Mouse (Mus musculus) ES-CJ7 (cell line): ENCODE results near the gene Tfap2b.
A peak's percentile ranks its signal among the peaks of the same experiment; 100 is the strongest.

Experiments
- DNase-seq: peaks from one replicate; pipeline ENCODE4 v3.0.0; 2011; ENCODE audit warnings: low read depth, low spot score

The Tfap2b gene

DNA sequence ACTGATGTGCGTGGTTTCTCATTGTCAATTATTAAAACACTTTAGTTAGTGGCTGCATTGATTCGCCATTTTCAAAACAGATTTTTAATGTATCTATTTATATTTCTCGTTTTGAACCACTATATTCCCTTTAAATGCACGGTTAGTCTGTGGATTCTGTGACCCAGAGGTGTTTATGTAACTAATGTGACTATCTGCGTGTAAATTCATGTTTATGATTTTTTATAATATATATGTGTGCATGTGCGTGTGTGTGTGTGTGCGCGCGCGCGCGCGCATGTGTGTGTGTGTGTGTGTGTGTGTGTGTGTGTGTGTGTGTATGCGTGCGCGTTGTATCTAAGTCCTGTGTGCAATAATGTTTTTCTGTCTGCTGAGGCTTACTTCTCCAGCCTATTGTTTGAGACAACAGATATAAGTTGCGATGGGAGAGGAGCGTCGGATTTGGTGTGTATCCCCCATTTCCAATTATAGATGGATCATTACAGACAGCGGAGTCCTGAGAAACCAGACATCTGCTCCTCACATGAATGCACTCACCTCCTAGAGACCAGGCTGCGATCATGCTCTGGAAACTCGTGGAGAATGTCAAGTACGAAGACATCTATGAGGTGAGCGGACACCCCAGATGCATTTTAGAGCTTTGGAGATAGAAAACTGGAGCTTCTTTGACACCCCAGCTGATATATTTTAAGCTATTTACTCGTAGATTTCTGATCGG, at the start of gene Tfap2b:
Gene Tfap2b, plus strand, starts transcription at position 274 of the 718 bp plus-strand sequence.
- DNase-seq = peak; percentile 70

DNA sequence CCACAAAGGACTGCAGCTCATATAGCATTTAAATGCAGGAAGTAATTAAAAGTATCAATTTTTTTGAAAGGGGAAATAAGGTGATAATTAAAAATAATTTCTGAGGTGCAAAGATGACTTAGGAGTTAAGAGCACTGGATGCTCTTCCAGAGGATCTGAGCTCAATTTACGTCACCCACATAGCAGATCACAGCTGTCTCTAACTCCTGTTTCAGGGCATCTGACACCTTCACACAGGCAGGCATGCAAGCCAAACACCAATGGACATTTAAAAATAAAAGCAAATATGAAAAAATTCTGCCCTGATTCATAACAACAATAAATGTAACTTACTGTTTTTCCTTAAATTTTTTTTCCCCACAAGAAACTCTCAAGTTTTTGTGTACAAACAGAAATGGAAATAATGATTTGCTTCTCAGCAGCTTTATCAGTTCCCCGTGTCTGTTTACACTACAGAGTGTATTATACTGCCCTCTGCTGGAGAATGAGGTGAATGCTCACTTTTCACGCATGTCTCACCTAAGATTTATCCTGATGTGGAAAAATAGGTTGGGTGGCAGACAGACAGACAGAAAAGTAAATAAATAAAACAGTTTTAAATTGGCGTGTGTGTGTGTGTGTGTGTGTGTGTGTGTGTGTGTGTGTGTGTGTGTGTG, 29.8 kb upstream of the Tfap2b start:
- peak; percentile 72 for DNase-seq

DNA sequence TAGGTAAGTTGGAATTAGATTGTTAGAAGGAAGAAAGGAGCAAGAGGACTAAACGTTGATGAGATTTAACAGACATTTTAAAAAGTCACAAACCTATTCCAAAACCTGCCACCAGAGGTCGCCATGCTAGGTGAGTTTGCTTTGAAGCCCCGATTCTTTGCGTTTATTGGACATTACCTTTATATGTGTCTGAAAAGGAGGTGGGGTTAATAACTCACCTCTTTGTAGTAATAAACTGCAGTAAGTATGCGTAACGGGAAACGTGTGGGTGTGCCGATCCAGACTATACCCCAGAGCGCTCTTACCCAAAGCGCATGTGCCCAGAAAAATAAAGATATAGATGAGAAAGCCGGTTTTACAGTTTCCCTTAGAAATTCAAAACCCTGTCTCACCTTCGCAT, 3.1 kb upstream of the Tfap2b start:
- DNase-seq = peak; percentile 76

DNA sequence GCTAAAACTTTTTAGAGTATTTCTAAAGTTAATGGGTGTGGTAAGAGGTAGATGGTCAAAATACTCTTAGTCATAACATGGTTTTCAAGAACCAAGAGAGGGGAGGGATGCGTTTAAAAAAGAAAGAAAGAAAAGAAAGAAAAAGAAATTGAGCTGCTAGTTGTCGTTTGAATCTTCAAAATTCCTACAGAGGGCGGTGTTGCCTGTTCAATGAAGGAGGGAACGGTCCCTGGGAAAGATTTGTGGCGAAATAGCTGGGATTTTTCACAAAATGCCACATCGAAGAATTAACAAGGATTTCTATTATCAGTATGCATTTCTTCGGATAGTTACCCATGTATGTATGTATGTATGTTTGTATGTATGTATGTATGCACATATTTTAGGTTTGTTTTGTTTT, 2.5 kb upstream of the Tfap2b start:
- peak; percentile 55 for DNase-seq

DNA sequence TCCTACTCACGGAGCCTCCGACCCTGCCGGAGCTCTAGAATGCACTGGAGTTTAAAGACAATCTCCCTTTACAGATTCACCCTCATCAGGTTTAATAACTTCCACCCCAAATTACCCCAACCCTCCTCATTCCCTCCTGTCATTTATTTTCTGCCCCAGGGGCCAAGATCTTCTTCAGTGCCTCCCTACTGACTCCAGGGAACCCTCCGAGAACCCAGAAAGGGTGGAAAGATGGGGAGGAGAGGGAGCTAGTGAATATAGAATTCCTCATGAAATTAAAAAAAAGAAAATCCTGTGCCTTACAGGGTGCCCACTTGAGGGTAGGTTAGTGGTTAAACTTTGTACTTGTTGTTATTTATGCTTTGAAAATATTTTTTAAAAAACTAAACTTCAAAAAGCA, 1.1 kb upstream of the Tfap2b start:
- DNase-seq = no peak

DNA sequence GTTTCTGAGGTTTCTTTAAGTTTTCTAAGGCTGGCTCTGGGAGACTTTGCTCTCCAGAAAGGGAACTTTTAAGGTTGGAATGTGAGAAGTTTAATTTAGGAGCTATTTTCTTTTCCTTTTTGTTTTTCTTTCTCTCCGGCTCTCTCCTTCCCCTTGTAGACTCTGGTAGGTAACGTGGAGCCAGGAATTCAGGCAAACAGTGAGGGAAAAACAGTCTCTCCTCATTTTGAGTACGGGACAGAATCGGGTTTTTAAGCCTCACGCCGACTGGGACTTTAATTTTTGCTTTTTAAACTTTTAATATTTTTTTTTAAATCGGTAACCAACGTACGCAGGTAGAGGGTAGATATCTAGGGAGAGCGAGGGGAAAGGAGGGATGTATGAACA, 638 bp downstream of the Tfap2b start:
- DNase-seq = peak; percentile 25

DNA sequence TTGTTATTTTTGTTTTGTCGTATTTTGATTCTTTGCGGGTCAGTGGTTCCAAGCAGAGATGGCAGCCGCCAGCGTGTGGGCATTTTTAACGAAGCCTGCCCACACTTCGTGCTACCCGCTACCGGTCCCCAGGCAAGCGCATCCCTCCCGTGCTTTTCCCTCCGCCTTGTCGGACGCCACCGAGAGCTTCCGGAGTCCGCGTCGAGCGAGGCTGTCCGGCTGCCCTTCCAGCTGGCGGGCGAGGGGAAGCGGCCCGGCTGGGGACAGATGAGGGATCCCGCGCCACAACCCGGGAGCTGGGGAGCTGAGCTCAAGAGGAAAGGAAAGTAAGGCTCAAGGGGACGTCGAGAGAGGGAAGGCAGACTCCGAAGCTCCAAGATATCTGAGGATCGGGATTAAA, 1.1 kb downstream of the Tfap2b start:
- DNase-seq = peak; percentile 76

DNA sequence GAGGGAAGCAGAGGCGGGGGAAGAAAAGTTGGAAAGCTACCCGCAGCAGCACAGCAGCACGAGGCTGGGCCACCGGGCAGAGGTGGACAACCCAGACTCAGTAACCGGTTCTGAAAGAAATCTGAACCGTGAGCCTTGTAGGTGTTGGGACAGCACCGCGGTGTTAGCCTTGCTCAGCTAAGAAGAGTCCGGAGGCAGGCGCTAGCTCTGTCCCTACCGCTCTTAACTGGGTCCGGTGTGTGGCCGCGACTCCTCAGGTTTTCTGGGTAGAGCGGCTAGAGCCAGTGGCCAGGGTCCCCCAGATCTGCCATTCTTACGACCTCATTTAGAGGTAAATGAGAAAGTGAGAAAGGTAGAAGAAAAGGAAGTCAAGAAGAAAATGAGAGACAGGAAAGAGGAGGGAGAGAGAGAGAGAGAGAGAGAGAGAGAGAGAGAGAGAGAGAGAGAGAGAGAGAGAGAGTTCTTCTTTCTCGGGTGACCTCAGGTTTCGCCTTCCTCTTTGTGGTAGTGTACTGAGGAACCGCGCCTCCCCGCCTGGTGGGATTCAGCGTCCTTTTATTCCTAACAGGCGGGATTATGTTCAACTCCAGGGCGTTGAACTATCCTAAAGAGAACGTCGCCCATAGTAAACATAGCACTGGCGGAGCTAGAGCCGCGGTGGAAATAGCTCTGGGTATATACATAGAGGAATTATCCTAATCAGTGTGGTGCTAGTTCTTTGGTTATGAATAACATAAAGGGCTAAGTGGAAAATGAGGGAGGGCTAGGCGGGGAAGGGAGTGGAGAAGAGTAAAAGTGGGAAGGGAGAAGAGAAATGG, 1.7 kb downstream of the Tfap2b start:
- peak; percentile 76 for DNase-seq

DNA sequence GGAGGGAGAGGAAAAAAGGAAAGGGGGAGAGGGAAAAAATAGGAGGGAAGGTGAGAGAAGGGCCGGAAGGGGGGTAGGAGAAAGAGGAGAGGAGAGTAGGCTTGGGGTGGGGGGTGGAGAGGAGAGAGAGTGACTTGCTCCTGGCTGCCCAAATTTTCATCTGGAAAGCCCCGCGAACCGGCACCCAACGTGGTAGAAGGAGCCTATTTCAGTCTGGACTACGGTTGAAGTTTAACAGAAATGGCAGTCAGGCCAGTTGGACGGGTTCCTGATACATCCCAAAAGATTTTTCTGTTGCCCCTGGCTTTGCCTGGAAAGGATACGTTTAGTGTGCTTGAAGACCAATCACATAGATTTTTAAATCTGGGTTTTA, 2.3 kb downstream of the Tfap2b start:
- peak; percentile 65 for DNase-seq

DNA sequence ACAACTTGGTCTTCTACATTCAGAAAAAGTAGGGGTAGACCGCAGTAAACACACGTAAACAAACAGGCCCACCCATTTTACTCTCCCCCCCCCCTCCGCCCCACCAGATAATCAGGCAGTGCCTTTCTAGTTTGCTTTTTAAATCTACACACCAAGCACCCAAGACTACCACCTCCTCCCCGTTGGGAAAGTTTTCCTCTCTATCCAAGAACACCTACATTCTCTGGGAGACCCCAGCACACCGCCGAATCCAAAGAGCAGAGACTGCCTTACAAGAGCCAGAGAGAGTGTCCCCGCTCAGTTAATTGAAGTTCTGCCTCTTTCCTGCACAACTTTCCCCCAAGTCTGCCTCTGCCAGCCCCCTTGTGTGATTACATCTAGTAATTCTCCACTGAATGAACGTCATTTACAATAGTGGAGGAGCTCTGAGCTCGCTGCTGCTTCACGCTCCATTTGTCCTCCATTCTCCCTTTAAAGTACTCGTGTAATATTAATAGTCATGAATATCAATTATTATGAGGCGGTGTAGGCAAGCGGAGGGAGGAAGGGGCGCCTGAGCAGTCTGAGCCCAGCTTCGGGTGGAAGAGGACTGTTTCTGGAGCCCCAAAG, 2.9 kb downstream of the Tfap2b start:
- peak; percentile 77 for DNase-seq

DNA sequence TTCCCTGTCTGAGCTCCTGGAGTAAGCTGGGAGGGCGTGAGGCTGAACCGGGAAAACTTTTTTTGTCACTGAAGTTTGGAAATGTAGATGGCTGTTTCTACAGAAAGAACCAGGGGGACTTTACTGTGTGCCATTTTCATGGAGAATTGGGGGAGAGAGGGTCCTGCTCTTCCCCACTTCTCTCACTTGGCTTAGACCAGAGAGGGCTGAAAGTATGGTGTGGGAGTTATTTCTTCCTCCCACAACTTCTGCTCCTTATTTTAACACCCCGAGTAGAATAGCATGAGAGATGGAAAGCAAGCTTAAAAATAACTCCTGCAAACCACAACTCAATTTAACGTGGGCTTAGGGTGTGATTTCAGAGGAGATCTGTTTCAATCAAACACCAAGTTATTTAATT, 4.0 kb downstream of the Tfap2b start:
- peak; percentile 42 for DNase-seq

DNA sequence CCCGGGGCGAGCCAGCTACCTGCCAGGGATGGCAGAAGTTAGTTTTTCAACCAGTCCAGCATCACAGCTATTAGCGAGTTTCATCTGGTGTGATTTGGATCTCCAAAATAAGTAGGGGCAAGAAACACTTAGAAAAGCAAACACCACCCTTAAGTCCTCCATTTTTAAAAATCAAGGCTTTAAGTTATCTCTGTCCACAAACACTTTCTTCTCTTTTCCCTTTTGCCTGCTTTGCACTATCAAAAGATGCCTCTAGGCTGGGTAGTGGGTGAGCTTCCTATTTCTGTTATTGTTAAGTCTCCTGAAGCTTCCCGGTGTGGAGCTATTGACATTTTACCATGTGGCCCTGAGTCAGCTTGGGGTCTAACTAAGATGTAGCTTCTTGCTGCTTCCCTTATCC, 4.5 kb downstream of the Tfap2b start:
- no peak for DNase-seq

DNA sequence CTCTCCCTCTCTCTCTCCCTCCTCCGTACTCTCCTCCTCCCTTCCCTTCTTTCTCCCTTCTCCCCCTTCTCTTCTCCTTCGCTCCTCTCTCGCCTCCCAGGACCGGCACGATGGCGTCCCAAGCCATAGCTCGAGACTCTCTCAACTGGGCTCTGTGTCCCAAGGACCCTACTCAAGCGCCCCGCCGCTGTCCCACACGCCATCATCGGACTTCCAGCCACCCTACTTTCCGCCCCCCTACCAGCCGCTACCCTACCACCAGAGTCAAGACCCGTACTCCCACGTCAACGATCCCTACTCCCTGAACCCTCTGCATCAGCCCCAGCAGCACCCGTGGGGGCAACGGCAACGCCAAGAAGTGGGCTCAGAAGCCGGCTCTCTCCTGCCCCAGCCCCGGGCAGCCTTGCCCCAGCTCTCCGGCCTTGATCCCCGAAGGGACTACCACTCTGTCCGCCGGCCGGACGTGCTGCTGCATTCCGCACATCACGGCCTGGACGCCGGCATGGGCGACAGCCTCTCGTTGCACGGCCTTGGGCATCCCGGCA, 5.2 kb downstream of the Tfap2b start:
- DNase-seq = no peak

DNA sequence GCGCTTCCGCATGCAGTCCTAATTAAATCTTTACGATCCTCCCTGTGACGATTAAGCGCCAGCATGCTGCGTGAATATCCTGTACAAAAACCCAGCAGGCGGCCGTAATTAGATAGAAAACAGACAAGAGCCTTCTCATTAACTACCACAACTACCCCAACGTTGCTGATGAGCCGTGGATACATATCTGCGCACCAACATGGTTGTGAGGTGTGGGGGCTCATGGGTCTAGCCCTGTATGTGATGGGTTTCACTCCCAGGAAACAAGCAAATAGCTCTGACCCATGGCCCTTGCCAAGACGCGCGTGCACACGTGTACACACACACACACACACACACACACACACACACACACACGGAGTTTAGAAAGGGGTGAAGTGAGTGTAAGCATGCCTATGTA, 8.7 kb downstream of the Tfap2b start:
- DNase-seq = no peak

DNA sequence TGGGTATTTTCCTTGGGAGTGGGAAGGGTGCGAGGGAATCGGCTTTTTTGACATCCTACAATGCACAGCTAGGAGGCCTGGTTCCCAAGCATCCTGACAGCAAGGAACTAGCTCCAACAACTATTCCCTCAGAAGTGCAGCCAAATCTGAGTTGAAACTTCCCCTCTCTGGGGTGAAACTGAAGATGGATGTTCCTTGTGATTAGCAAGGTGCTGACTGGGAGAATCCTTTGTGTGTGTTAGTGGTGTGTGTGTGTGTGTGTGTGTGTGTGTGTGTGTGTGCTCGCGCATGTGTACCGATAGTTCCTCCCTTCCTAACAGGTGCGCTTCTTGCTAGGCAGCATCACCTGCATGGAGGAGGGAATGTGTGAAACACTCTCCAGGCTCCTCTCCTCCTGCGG, 9.5 kb downstream of the Tfap2b start:
- peak; percentile 24 for DNase-seq

DNA sequence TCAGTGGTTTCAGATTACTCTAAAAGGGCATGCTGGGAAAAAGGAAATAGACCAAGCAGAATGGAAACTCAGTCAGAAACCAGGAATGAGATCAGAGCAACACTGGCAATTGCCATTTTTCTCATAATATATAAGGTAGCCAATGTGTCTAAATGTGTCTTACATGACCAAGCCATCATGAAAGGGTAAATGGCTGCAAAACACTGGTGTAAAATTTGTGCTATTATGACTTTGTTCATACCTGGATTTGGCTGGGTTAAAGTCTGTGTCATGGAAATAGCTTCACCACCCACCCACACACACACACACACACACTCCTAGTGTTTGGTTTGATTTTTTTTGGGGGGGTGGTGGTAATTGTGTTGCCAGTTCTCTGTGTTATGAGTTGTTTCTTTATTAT, 10.7 kb downstream of the Tfap2b start:
- DNase-seq = no peak

DNA sequence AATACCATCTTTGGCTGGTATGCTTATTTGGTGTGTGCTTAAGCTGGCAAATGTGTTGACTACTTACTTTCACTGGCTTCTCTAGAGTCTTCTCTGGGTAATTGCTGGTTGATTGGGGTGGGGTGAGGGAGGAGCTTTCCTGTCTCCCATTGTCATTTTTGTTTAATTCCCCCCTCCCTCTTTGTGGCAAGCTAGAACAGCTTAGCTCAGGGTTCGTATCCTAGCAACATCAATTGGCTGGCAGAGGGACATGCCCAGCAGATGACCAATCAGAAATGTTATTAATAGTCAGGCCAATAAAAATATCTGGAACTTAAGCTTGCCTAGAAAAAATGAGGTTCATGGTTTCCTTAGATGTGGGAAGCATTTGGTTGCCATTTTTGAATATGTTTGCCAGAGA, 11.8 kb downstream of the Tfap2b start:
- DNase-seq = no peak

DNA sequence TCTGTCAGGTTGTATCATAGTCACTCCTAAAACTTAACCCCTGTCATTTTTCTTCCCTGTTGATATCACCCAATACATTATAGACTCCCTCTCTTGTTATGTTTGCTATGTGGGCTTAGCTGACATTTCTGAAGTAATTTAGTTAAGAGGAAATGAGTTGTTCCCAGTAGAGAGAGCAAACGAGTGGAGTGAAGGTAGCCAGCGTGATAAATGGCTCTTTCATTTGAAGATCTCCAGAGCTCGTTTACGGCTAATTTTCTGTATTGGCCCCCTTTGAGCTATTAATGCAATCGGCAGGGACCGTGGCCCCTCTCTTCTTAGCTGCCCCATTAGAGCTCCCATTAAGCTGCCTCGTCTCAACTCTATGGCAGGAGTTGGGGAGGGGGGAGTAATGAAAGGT, 12.9 kb downstream of the Tfap2b start:
- DNase-seq = no peak

DNA sequence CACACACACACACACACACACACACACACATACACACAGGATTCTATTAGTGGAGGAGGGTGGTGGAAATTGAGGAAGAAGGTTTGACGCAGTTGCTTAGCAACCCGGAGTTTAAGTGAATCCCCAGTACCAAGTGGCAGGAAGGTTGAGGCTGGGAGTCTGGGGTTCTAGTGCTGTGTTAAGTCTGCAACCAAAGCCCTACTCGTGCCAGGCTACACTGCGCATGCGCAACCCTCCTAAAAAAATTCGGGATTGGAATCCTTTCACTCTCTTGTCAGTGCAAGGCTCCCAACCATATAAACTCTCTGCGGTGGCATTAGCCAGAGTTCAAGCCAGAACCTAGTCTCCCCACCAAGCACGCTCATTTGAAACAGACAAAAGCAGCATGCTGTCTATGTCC, 18.0 kb downstream of the Tfap2b start:
- peak; percentile 53 for DNase-seq

DNA sequence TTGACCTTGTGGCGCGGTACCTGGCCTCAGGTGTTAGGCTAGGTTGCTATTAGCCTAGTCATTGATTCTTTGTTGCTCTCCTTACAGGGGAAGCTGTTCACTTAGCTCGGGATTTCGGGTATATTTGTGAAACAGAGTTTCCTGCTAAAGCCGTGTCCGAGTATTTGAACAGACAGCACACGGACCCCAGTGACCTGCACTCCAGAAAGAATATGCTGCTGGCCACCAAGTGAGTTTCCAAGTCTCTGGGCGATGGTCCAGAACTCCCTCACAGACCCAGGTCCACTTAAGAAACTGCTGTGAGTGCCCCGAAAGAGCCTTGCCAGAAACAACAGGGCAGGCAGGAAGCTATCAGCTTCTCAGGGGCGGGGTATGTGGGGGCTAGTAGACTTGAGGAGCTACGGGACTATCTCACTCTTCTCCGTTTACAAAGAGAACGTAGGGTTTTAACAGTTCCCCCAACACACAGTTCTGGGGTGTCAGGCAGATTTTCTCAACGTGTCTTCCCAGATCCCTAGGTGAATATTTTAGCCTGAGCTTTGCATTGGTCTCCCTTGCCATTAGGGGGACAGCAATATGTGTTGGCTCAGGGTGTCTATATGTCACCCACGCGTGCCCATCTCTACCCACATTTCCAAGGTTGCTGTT, 22.3 kb downstream of the Tfap2b start:
- DNase-seq = no peak

DNA sequence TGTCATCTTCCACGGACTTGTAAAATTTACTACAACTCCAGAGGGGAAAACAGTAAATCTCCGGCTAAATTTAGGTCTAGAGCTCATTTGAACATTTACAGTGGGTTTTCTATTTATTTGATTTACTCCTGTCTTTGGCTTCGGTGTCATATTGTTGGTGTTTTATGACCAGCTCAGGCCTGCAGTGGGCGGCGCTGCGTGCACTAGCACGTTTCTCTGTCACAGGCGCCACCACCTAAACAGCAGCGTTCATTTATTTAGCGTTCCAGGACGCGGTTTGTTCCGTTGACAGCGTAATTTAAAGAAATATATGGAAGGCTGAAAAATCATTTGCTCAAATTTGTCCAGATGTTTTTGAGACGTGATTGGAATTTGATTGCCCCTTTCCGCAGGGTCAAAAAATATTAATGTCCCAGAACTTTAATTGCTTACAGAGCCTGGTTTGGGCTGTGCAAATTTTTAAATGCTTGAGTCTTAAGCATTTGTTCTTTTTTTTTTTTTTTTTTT, 22.9 kb downstream of the Tfap2b start:
- DNase-seq = no peak
